Mouse (Mus musculus): ENCODE data around the gene Tmc3. TPM values are rescaled to one million over a fixed set of nuclear protein-coding genes. Genes with fewer than 3 reads are reported as not detected.

Gene Tmc3
- polyA plus RNA-seq, 1 experiment, result 0.65 TPM

DNA sequence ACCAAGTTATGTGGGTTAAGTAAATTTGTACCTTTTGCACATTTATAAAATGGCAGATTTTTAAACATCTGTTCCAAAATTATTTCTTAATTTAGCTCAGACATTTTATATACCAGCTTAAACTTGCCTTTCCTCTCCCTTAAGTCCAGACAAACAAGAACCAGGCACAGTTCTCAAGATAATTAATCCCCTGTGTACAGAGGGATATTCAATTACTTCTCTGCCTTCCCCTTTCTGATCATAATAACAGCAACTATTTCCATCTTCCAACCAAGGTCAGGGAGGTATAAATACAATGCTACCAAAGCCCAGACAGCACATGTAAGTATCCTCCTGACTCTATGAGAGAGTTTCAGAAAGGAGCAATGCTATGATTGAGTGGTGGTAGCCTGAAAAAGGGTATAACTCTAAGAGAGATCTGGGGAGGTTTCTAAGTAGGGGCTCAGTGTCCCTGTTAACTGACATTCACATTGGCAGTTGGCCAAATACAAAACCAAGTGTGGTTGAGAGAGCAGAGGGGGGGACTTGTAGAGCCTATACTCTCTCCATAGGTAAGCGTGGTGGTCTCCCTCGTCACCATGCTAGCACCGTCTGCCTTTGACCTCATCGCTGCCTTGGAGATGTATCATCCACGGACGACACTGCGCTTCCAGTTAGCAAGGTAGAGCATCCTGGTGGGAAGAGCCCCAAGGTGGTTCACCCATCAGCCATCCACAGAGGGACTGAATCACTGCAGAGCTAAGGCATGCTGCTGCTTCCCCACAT, 19.6 kb downstream of the Tmc3 start:
- H3K27ac ChIP-seq (ENCODE audit: control insufficient read depth, insufficient read depth, low read depth, low read length, poor library complexity), result no peak overlapping the region
- no peak overlapping the region for H3K4me3 ChIP-seq (replicated peaks; ENCODE audit: control insufficient read depth, low read depth, low read length)
- WGBS, result 90% methylated on average over 7 of the region's 7 CpGs
- TF ChIP-seq POLR2A (IDR thresholded peaks at IDR 0.05; ENCODE audit: borderline replicate concordance, control insufficient read depth, low read depth, low read length) (no peak), CTCF (IDR thresholded peaks at IDR 0.05; ENCODE audit: control insufficient read depth, insufficient read depth, low read length) (no peak)
- no peaks in the 10 kb centered on the region; the same call in 1 of the 2 replicates for H3K4me1 ChIP-seq (ENCODE audit: control insufficient read depth, insufficient read depth, low read length)

DNA sequence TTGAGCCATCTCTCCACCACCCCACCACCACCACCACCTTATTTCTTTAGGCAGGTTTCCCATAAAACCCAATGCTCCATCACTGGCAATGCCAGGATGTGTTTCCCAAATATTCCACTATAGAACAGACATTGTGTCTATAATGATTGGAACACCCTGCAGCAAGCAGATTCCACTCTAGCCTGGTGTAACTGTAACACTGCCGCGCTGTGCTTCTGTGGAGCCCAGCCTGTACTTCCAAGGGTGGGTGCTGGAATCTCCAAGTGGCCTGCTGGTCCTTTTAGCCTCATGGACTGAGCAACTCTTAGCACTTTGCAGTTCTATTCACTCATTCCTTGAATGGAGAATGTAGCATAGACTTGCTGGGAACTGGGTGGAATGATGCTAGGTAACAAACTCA, 22.1 kb downstream of the Tmc3 start:
- H3K4me1 ChIP-seq (ENCODE audit: control insufficient read depth, insufficient read depth, low read length), result no peaks in the 10 kb centered on the region; the same call in 1 of the 2 replicates
- WGBS, result 98% methylated on average over 2 of the region's 2 CpGs
- no peak overlapping the region for H3K27ac ChIP-seq (ENCODE audit: control insufficient read depth, insufficient read depth, low read depth, low read length, poor library complexity)
- no peak overlapping the region for H3K4me3 ChIP-seq (replicated peaks; ENCODE audit: control insufficient read depth, low read depth, low read length)
- TF ChIP-seq POLR2A (IDR thresholded peaks at IDR 0.05; ENCODE audit: borderline replicate concordance, control insufficient read depth, low read depth, low read length) (no peak), CTCF (IDR thresholded peaks at IDR 0.05; ENCODE audit: control insufficient read depth, insufficient read depth, low read length) (no peak)

GRCm38 (mm10) chr7:83609891-83610290, 25.2 kb downstream of the Tmc3 start:
- H3K4me1 ChIP-seq (ENCODE audit: control insufficient read depth, insufficient read depth, low read length), result no peaks in the 10 kb centered on the region; the same call in 1 of the 2 replicates
- no peak overlapping the region for H3K4me3 ChIP-seq (replicated peaks; ENCODE audit: control insufficient read depth, low read depth, low read length)
- TF ChIP-seq CTCF (IDR thresholded peaks at IDR 0.05; ENCODE audit: control insufficient read depth, insufficient read depth, low read length) (no peak), POLR2A (IDR thresholded peaks at IDR 0.05; ENCODE audit: borderline replicate concordance, control insufficient read depth, low read depth, low read length) (no peak)
- no peak overlapping the region for H3K27ac ChIP-seq (ENCODE audit: control insufficient read depth, insufficient read depth, low read depth, low read length, poor library complexity)
- WGBS, result 87% methylated on average over 4 of the region's 4 CpGs

- Histone ChIP-seq H3K4me3 (replicated peaks; ENCODE audit: control insufficient read depth, low read depth, low read length) (no peak overlapping the region), H3K27ac (ENCODE audit: control insufficient read depth, insufficient read depth, low read depth, low read length, poor library complexity) (no peak overlapping the region), H3K4me1 (ENCODE audit: control insufficient read depth, insufficient read depth, low read length) (peaks cover 2% of the 10 kb centered on the region; the same call in 1 of the 2 replicates)
- no peak for TF ChIP-seq POLR2A (IDR thresholded peaks at IDR 0.05; ENCODE audit: borderline replicate concordance, control insufficient read depth, low read depth, low read length)
- no peak for TF ChIP-seq CTCF (IDR thresholded peaks at IDR 0.05; ENCODE audit: control insufficient read depth, insufficient read depth, low read length)
- 83% methylated on average over 1 of the region's 1 CpGs for WGBS
These were observed 27.2 kb downstream of the Tmc3 start for GRCm38 (mm10) chr7:83611886-83612285.

- H3K27ac ChIP-seq (ENCODE audit: control insufficient read depth, insufficient read depth, low read depth, low read length, poor library complexity), result no peak overlapping the region
- H3K4me3 ChIP-seq (replicated peaks; ENCODE audit: control insufficient read depth, low read depth, low read length), result no peak overlapping the region
- peaks cover 2% of the 10 kb centered on the region; the same call in 1 of the 2 replicates for H3K4me1 ChIP-seq (ENCODE audit: control insufficient read depth, insufficient read depth, low read length)
- TF ChIP-seq POLR2A (IDR thresholded peaks at IDR 0.05; ENCODE audit: borderline replicate concordance, control insufficient read depth, low read depth, low read length), result no peak
- no peak for TF ChIP-seq CTCF (IDR thresholded peaks at IDR 0.05; ENCODE audit: control insufficient read depth, insufficient read depth, low read length)
- WGBS, result 88% methylated on average over 3 of the region's 3 CpGs
These were observed 30.5 kb downstream of the Tmc3 start for GRCm38 (mm10) chr7:83615272-83615671.

DNA sequence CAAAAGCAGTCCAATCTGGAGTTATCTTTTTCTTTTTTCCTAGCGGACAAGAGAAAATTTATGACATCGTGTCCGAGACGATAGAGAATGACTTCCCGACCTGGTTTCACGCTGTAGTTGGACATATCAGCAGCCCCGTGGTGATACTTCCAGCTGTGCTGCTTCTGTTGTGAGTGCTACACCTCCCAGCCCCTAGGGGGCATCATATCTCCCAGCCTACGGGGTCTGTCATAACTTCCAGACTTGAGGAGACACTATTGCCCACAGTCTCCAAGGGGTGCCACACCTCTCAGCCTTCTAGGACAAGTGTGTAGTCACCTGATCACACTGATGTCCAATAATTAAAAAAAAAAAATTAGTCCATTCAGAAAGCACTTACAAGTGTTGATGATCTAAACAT, 31.1 kb downstream of the Tmc3 start:
- TF ChIP-seq CTCF (IDR thresholded peaks at IDR 0.05; ENCODE audit: control insufficient read depth, insufficient read depth, low read length) (peak; percentile 51; the same call in 1 of the 2 replicates), POLR2A (IDR thresholded peaks at IDR 0.05; ENCODE audit: borderline replicate concordance, control insufficient read depth, low read depth, low read length) (no peak)
- Histone ChIP-seq H3K4me1 (ENCODE audit: control insufficient read depth, insufficient read depth, low read length) (peaks cover 2% of the 10 kb centered on the region; the same call in 1 of the 2 replicates), H3K4me3 (replicated peaks; ENCODE audit: control insufficient read depth, low read depth, low read length) (no peak overlapping the region), H3K27ac (ENCODE audit: control insufficient read depth, insufficient read depth, low read depth, low read length, poor library complexity) (no peak overlapping the region)
- 79% methylated on average over 8 of the region's 8 CpGs for WGBS

DNA sequence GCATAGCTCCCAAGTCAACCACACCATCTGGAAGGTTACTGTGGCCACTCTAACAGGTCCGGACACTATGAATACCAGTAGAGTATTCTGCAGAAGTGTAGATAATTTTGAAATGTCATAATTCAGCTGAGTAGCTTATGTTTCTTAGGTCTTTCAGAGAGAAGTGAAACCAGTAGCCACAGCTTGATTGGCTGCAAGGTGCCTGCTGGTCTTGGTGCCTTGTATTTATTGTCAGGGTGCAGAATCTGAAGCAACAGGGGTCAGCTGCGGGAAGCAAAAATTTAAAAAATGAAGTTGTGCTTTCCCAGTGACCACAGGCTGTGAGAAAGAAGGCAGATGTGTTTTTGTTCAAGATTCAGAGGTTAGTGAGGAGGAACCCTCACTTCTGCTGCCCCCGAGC, 31.5 kb downstream of the Tmc3 start:
- 34% methylated on average over 3 of the region's 3 CpGs for WGBS
- Histone ChIP-seq H3K4me1 (ENCODE audit: control insufficient read depth, insufficient read depth, low read length) (peaks cover 2% of the 10 kb centered on the region; the same call in 1 of the 2 replicates), H3K4me3 (replicated peaks; ENCODE audit: control insufficient read depth, low read depth, low read length) (no peak overlapping the region), H3K27ac (ENCODE audit: control insufficient read depth, insufficient read depth, low read depth, low read length, poor library complexity) (peak overlapping the region; percentile 2; the same call in 1 of the 2 replicates)
- TF ChIP-seq POLR2A (IDR thresholded peaks at IDR 0.05; ENCODE audit: borderline replicate concordance, control insufficient read depth, low read depth, low read length) (no peak), CTCF (IDR thresholded peaks at IDR 0.05; ENCODE audit: control insufficient read depth, insufficient read depth, low read length) (no peak)

DNA sequence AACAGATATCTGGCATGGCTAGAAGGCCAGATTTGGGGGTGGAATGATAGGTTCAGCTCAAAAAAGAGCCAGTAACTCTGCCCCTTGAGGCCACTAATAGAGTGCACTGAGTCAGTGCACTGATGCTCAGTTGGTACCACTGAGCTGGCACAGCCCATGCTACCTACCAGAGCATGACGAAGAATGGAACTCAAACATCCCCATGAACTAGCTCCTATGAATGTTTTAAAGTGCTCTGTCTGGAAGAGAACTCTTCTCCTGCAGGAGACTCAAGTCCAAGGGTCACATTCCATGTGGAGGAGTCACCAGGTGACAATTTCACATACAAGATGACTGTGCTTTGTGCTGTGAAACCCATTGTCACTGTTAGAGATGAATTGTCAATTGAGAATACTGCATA, 34.0 kb downstream of the Tmc3 start:
- WGBS, result 86% methylated on average over 1 of the region's 1 CpGs

More for the DNA sequence above, 34.0 kb downstream of the Tmc3 start:
- Histone ChIP-seq H3K4me1 (ENCODE audit: control insufficient read depth, insufficient read depth, low read length) (peaks cover 2% of the 10 kb centered on the region; the same call in 1 of the 2 replicates), H3K27ac (ENCODE audit: control insufficient read depth, insufficient read depth, low read depth, low read length, poor library complexity) (no peak overlapping the region), H3K4me3 (replicated peaks; ENCODE audit: control insufficient read depth, low read depth, low read length) (no peak overlapping the region)
- TF ChIP-seq CTCF (IDR thresholded peaks at IDR 0.05; ENCODE audit: control insufficient read depth, insufficient read depth, low read length) (no peak), POLR2A (IDR thresholded peaks at IDR 0.05; ENCODE audit: borderline replicate concordance, control insufficient read depth, low read depth, low read length) (no peak)

Measured in bone marrow, adult 2 months (tissue).